Mouse (Mus musculus): ENCODE measurements around the gene Pkp4. TPM values are rescaled to one million over a fixed set of nuclear protein-coding genes. Genes with fewer than 3 reads are reported as not detected.

The Pkp4 gene
- polyA plus RNA-seq, 1 experiment = 21.9 TPM

DNA sequence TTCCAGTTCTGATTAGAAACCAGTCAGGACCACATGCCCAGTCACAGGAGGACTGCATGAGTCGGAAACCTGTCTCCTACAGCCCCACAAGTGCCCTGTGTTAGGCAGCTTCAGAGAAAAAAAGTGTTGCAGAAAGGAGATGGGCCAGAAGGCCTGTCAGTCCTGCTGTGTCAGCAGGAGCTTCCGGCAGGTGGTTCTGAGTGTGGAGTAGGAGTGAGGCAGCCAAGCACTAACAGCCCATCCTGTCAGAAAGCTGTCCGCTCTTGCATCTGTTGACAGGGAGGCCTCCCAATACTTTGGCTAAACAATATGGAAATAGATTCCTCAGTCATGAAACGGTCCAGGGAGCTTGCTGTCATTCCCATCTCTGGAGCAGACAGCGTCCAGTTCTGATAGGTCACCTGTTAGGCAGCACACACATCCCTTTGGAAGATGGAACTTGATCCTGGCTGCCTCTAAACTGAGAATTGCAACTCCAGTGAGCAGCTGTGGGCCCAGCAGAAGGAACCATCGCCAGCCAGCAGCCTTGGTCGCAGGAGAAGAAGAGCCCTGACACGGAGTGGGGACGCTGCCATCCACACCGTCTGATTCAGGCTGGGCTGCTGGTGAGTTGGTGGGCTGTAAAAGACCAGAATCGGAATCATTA lies 68.7 kb downstream of the Pkp4 start:
- 94% methylated on average over 11 of the region's 11 CpGs for WGBS
- Histone ChIP-seq H3K4me1 (ENCODE audit: control insufficient read depth, insufficient read depth, insufficient read length) (no peaks in the 10 kb centered on the region; the same call in 1 of the 2 replicates), H3K36me3 (ENCODE audit: control insufficient read depth, insufficient read depth, low read length) (no peaks in the 10 kb centered on the region), H3K27me3 (ENCODE audit: control insufficient read depth, insufficient read depth, low read length) (no peaks in the 10 kb centered on the region), H3K4me3 (ENCODE audit: extremely low read depth, insufficient read depth, insufficient read length) (no peak overlapping the region), H3K27ac (ENCODE audit: insufficient read depth, low read length) (no peak overlapping the region)
- TF ChIP-seq POLR2A (IDR thresholded peaks at IDR 0.05; ENCODE audit: low read depth, low read length) = no peak
- TF ChIP-seq CTCF (IDR thresholded peaks at IDR 0.05; ENCODE audit: extremely low read depth, insufficient read depth, insufficient read length, insufficient replicate concordance) = no peak
- no peak for DNase-seq (ENCODE audit: low read depth in 1 of 2, low spot score in 2 of 2)

DNA sequence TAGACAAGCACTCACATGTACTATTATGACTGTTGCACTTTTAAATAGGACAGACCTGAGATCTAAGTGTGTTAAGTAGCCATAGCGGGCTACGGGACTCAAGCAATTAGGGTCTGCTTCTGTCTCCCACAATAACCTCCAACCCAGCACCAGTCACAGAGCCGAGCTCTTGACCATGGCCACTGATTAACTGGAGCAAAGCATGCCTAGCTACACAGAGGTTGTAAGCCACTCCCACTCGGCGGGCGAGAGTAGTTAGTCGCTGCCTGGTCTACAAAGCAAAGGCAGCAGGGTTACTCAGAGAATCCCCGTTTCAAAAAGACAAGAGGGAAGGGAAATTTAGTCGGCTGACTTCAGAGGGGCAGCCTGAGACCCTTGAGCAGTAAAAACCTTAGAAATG lies 70.0 kb downstream of the Pkp4 start:
- Histone ChIP-seq H3K27me3 (ENCODE audit: control insufficient read depth, insufficient read depth, low read length) (no peaks in the 10 kb centered on the region), H3K4me3 (ENCODE audit: extremely low read depth, insufficient read depth, insufficient read length) (no peak overlapping the region), H3K27ac (ENCODE audit: insufficient read depth, low read length) (no peak overlapping the region), H3K4me1 (ENCODE audit: control insufficient read depth, insufficient read depth, insufficient read length) (no peaks in the 10 kb centered on the region; the same call in 1 of the 2 replicates), H3K36me3 (ENCODE audit: control insufficient read depth, insufficient read depth, low read length) (no peaks in the 10 kb centered on the region)
- WGBS = 91% methylated on average over 9 of the region's 9 CpGs
- DNase-seq (ENCODE audit: low read depth in 1 of 2, low spot score in 2 of 2) = no peak
- no peak for TF ChIP-seq POLR2A (IDR thresholded peaks at IDR 0.05; ENCODE audit: low read depth, low read length)
- TF ChIP-seq CTCF (IDR thresholded peaks at IDR 0.05; ENCODE audit: extremely low read depth, insufficient read depth, insufficient read length, insufficient replicate concordance) = no peak

DNA sequence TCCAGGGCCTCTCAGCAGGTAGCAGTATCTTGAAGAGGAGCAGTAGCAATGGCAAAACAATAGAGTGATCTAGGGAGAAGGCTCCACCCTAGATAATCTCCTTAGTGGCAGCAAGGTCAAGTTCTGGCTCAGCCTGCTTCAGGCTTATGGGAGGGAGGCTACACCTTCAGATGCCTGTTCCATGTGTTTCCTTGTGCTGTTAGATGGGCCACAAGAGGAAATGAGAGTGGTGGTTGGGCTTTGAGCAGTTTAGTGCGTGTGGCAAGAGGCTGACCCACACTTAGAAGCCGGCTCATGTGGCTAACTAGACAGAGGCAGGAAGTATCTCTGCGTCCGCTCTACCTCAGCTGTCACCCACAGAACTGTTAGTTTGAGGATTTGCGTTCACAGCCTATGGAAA lies 70.9 kb downstream of the Pkp4 start:
- DNase-seq (ENCODE audit: low read depth in 1 of 2, low spot score in 2 of 2) = no peak
- TF ChIP-seq CTCF (IDR thresholded peaks at IDR 0.05; ENCODE audit: extremely low read depth, insufficient read depth, insufficient read length, insufficient replicate concordance) (no peak), POLR2A (IDR thresholded peaks at IDR 0.05; ENCODE audit: low read depth, low read length) (no peak)
- Histone ChIP-seq H3K27me3 (ENCODE audit: control insufficient read depth, insufficient read depth, low read length) (no peaks in the 10 kb centered on the region), H3K36me3 (ENCODE audit: control insufficient read depth, insufficient read depth, low read length) (no peaks in the 10 kb centered on the region), H3K27ac (ENCODE audit: insufficient read depth, low read length) (no peak overlapping the region), H3K4me1 (ENCODE audit: control insufficient read depth, insufficient read depth, insufficient read length) (no peaks in the 10 kb centered on the region; the same call in 1 of the 2 replicates), H3K4me3 (ENCODE audit: extremely low read depth, insufficient read depth, insufficient read length) (no peak overlapping the region)
- WGBS = 34% methylated on average over 5 of the region's 5 CpGs

DNA sequence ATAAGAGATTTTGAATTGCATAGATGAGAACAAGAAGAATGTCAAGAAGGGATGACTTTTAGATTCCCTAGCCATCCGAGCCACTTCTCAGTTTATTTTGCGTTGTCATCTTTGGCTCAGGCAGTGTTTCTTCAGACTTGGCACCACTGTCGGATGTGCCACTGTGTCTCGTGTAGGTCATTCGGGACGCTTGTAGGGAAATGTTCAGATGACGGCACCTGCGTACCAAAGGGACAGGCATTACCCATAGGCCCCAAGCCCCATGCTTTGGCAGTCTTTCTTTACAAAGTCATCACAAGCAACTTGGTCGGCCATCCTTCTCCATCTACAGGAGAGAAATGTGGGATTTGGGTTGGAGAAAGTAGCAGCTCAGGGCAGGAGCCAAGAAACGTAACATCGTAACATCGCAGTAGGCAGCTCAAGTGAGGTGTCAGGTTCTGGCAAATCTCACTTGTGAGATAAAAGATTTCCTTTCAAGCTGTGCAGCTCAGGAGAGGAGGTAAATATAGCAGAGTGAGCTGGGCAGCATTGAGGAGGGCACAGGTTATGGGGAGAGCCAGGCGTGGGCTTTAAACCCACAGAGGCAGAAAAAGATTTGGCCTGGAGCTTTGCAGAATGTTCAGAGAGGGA lies 72.8 kb downstream of the Pkp4 start:
- no peaks in the 10 kb centered on the region for H3K36me3 ChIP-seq (ENCODE audit: control insufficient read depth, insufficient read depth, low read length)
- no peak overlapping the region for H3K27ac ChIP-seq (ENCODE audit: insufficient read depth, low read length)
- no peak overlapping the region for H3K4me3 ChIP-seq (ENCODE audit: extremely low read depth, insufficient read depth, insufficient read length)
- TF ChIP-seq CTCF (IDR thresholded peaks at IDR 0.05; ENCODE audit: extremely low read depth, insufficient read depth, insufficient read length, insufficient replicate concordance) (no peak), POLR2A (IDR thresholded peaks at IDR 0.05; ENCODE audit: low read depth, low read length) (no peak)
- DNase-seq (ENCODE audit: low read depth in 1 of 2, low spot score in 2 of 2) = no peak
- H3K4me1 ChIP-seq (ENCODE audit: control insufficient read depth, insufficient read depth, insufficient read length) = no peaks in the 10 kb centered on the region; the same call in 1 of the 2 replicates
- H3K27me3 ChIP-seq (ENCODE audit: control insufficient read depth, insufficient read depth, low read length) = no peaks in the 10 kb centered on the region
- WGBS = 96% methylated on average over 13 of the region's 13 CpGs

DNA sequence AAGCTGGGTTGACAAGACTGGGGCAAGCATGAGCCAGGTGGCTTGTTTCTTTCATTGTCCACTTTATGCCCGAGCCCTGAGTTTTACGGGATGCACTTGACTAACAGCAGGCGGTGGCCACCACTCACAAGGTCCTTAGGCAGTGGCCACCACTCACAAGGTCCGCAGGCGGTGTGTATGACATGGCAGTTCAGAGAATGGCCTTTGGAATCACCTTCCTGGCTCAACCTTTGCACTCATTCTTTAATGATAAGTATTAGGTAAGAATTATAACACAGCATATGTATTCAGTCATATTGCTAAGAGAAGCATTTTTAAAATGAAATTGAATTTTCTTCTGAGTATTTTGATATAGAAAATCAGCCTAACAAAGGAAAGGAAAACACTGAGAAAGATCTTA lies 73.3 kb downstream of the Pkp4 start:
- no peak for DNase-seq (ENCODE audit: low read depth in 1 of 2, low spot score in 2 of 2)
- Histone ChIP-seq H3K4me1 (ENCODE audit: control insufficient read depth, insufficient read depth, insufficient read length) (no peaks in the 10 kb centered on the region; the same call in 1 of the 2 replicates), H3K27me3 (ENCODE audit: control insufficient read depth, insufficient read depth, low read length) (no peaks in the 10 kb centered on the region), H3K36me3 (ENCODE audit: control insufficient read depth, insufficient read depth, low read length) (no peaks in the 10 kb centered on the region), H3K4me3 (ENCODE audit: extremely low read depth, insufficient read depth, insufficient read length) (no peak overlapping the region), H3K27ac (ENCODE audit: insufficient read depth, low read length) (no peak overlapping the region)
- TF ChIP-seq CTCF (IDR thresholded peaks at IDR 0.05; ENCODE audit: extremely low read depth, insufficient read depth, insufficient read length, insufficient replicate concordance) (no peak), POLR2A (IDR thresholded peaks at IDR 0.05; ENCODE audit: low read depth, low read length) (no peak)
- WGBS = 96% methylated on average over 5 of the region's 5 CpGs

DNA sequence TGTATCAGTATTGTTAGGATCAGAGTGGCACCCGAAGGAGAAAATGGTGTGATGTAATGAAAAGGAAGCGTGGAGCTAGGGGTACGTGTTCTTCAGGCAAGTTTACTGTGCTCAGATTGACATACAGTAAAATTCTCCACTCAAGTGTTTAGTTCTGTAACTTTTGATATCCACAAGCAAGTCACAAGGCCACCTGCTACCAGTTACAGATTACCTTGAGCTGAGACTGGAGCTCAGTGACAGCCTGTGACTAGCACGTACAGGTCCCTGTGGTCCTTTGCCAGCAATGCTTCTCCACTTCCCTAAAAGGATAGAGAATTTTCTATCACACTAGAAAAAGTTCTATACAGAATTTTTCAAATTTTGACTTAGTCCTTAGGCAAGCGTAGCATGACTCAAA lies 73.9 kb downstream of the Pkp4 start:
- no peaks in the 10 kb centered on the region for H3K36me3 ChIP-seq (ENCODE audit: control insufficient read depth, insufficient read depth, low read length)
- 92% methylated on average over 5 of the region's 5 CpGs for WGBS
- H3K27ac ChIP-seq (ENCODE audit: insufficient read depth, low read length) = no peak overlapping the region
- DNase-seq (ENCODE audit: low read depth in 1 of 2, low spot score in 2 of 2) = no peak
- no peak overlapping the region for H3K4me3 ChIP-seq (ENCODE audit: extremely low read depth, insufficient read depth, insufficient read length)
- H3K27me3 ChIP-seq (ENCODE audit: control insufficient read depth, insufficient read depth, low read length) = no peaks in the 10 kb centered on the region
- no peak for TF ChIP-seq CTCF (IDR thresholded peaks at IDR 0.05; ENCODE audit: extremely low read depth, insufficient read depth, insufficient read length, insufficient replicate concordance)
- TF ChIP-seq POLR2A (IDR thresholded peaks at IDR 0.05; ENCODE audit: low read depth, low read length) = no peak
- no peaks in the 10 kb centered on the region; the same call in 1 of the 2 replicates for H3K4me1 ChIP-seq (ENCODE audit: control insufficient read depth, insufficient read depth, insufficient read length)

DNA sequence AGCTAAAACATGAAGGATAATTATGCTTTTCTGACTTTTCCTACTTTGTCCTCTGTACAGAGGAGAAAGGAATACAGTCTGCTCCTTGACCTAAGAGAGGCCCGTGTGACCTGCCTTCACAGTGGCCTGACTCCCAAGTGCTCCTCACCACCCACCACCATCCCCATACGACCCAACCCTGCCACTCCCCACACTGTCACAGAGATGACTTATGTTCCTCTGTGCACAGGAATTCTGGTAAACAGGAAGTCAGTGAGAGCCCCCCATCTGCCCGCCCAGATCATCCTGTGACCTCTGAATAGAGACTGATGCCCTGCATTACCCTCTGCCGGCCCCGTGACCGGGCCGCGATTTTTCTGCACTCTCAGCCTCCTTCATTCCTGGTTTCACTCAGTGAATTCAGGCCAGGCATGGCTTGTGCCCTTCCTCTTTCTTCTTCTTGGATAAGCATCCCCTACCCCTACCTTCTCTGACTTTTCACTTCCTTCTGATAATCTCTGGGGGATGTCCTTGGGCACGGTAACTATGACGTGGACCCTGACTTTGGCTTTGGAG lies 79.3 kb downstream of the Pkp4 start:
- Histone ChIP-seq H3K27ac (ENCODE audit: insufficient read depth, low read length) (no peak overlapping the region), H3K27me3 (ENCODE audit: control insufficient read depth, insufficient read depth, low read length) (no peaks in the 10 kb centered on the region), H3K4me3 (ENCODE audit: extremely low read depth, insufficient read depth, insufficient read length) (no peak overlapping the region), H3K36me3 (ENCODE audit: control insufficient read depth, insufficient read depth, low read length) (no peaks in the 10 kb centered on the region), H3K4me1 (ENCODE audit: control insufficient read depth, insufficient read depth, insufficient read length) (no peaks in the 10 kb centered on the region; the same call in 1 of the 2 replicates)
- no peak for TF ChIP-seq POLR2A (IDR thresholded peaks at IDR 0.05; ENCODE audit: low read depth, low read length)
- no peak for TF ChIP-seq CTCF (IDR thresholded peaks at IDR 0.05; ENCODE audit: extremely low read depth, insufficient read depth, insufficient read length, insufficient replicate concordance)
- no peak for DNase-seq (ENCODE audit: low read depth in 1 of 2, low spot score in 2 of 2)
- WGBS = 88% methylated on average over 10 of the region's 10 CpGs

Measured in spleen, adult 2 months (tissue).